Mouse (Mus musculus): ENCODE data around the gene Krtap4-13. TPM values are rescaled to one million over a fixed set of nuclear protein-coding genes. Genes with fewer than 3 reads are reported as not detected.

Gene Krtap4-13
- polyA plus RNA-seq, 1 experiment from 2014 or later = not detected

Other genes starting within 250 kb of the Krtap4-13 start
- gene Krtap3-1, start 243.3 kb downstream of the Krtap4-13 start, polyA plus RNA-seq (2014; fragmentation: Nextera tagmentation; extraction: Ambion mirVana) = not detected in 2 replicates
- gene Krtap1-5, start 228.9 kb downstream of the Krtap4-13 start, polyA plus RNA-seq (2014; fragmentation: Nextera tagmentation; extraction: Ambion mirVana) = not detected in 2 replicates
- gene Krtap1-4, start 226.2 kb downstream of the Krtap4-13 start, polyA plus RNA-seq (2014; fragmentation: Nextera tagmentation; extraction: Ambion mirVana) = not detected in 2 replicates
- gene Krtap1-3, start 218.6 kb downstream of the Krtap4-13 start, polyA plus RNA-seq (2014; fragmentation: Nextera tagmentation; extraction: Ambion mirVana) = not detected in 2 replicates
- not detected in 2 replicates for gene Krtap9-3, start 211.8 kb downstream of the Krtap4-13 start, polyA plus RNA-seq (2014; fragmentation: Nextera tagmentation; extraction: Ambion mirVana)
- gene Gm11938, start 206.6 kb downstream of the Krtap4-13 start, polyA plus RNA-seq (2014; fragmentation: Nextera tagmentation; extraction: Ambion mirVana) = not detected in 2 replicates
- not detected in 2 replicates for gene Gm11937, start 199.7 kb downstream of the Krtap4-13 start, polyA plus RNA-seq (2014; fragmentation: Nextera tagmentation; extraction: Ambion mirVana)
- not detected in 2 replicates for gene Krtap2-4, start 195.0 kb downstream of the Krtap4-13 start, polyA plus RNA-seq (2014; fragmentation: Nextera tagmentation; extraction: Ambion mirVana)
- not detected in 2 replicates for gene Gm11562, start 189.5 kb downstream of the Krtap4-13 start, polyA plus RNA-seq (2014; fragmentation: Nextera tagmentation; extraction: Ambion mirVana)
- gene Krtap4-1, start 181.7 kb downstream of the Krtap4-13 start, polyA plus RNA-seq (2014; fragmentation: Nextera tagmentation; extraction: Ambion mirVana) = not detected in 2 replicates
- not detected in 2 replicates for gene Krtap4-2, start 174.8 kb downstream of the Krtap4-13 start, polyA plus RNA-seq (2014; fragmentation: Nextera tagmentation; extraction: Ambion mirVana)
- gene Krtap4-7, start 165.8 kb downstream of the Krtap4-13 start, polyA plus RNA-seq (2014; fragmentation: Nextera tagmentation; extraction: Ambion mirVana) = not detected in 2 replicates
- not detected in 2 replicates for gene Gm11555, start 159.7 kb downstream of the Krtap4-13 start, polyA plus RNA-seq (2014; fragmentation: Nextera tagmentation; extraction: Ambion mirVana)
- gene Gm11563, start 150.9 kb downstream of the Krtap4-13 start, polyA plus RNA-seq (2014; fragmentation: Nextera tagmentation; extraction: Ambion mirVana) = not detected in 2 replicates
- not detected in 2 replicates for gene Krtap4-6, start 143.9 kb downstream of the Krtap4-13 start, polyA plus RNA-seq (2014; fragmentation: Nextera tagmentation; extraction: Ambion mirVana)
- gene Gm14190, start 119.2 kb downstream of the Krtap4-13 start, polyA plus RNA-seq (2014; fragmentation: Nextera tagmentation; extraction: Ambion mirVana) = not detected in 2 replicates
- not detected in 2 replicates for gene Gm14180, start 75.6 kb downstream of the Krtap4-13 start, polyA plus RNA-seq (2014; fragmentation: Nextera tagmentation; extraction: Ambion mirVana)
- gene Gm11595, start 37.0 kb downstream of the Krtap4-13 start, polyA plus RNA-seq (2014; fragmentation: Nextera tagmentation; extraction: Ambion mirVana) = not detected in 2 replicates
- gene Krtap4-8, start 29.2 kb downstream of the Krtap4-13 start, polyA plus RNA-seq (2014; fragmentation: Nextera tagmentation; extraction: Ambion mirVana) = not detected in 2 replicates
- gene Krtap4-9, start 24.7 kb downstream of the Krtap4-13 start, polyA plus RNA-seq (2014; fragmentation: Nextera tagmentation; extraction: Ambion mirVana) = not detected in 2 replicates
- gene Gm11596, start 16.4 kb downstream of the Krtap4-13 start, polyA plus RNA-seq (2014; fragmentation: Nextera tagmentation; extraction: Ambion mirVana) = not detected in 2 replicates
- not detected in 2 replicates for gene Gm11569, start 11.0 kb downstream of the Krtap4-13 start, polyA plus RNA-seq (2014; fragmentation: Nextera tagmentation; extraction: Ambion mirVana)
- not detected in 2 replicates for gene Gm11554, start 5.4 kb downstream of the Krtap4-13 start, polyA plus RNA-seq (2014; fragmentation: Nextera tagmentation; extraction: Ambion mirVana)
- gene Gm11564, start 5.8 kb upstream of the Krtap4-13 start, polyA plus RNA-seq (2014; fragmentation: Nextera tagmentation; extraction: Ambion mirVana) = not detected in 2 replicates
- gene 2300003K06Rik, start 28.2 kb upstream of the Krtap4-13 start, polyA plus RNA-seq (2014; fragmentation: Nextera tagmentation; extraction: Ambion mirVana) = not detected in 2 replicates
- not detected in 2 replicates for gene Krtap4-16, start 41.7 kb upstream of the Krtap4-13 start, polyA plus RNA-seq (2014; fragmentation: Nextera tagmentation; extraction: Ambion mirVana)
- gene Gm11568, start 48.0 kb upstream of the Krtap4-13 start, polyA plus RNA-seq (2014; fragmentation: Nextera tagmentation; extraction: Ambion mirVana) = not detected in 2 replicates
- gene Gm11559, start 54.6 kb upstream of the Krtap4-13 start, polyA plus RNA-seq (2014; fragmentation: Nextera tagmentation; extraction: Ambion mirVana) = not detected in 2 replicates
- not detected in 2 replicates for gene Krtap9-1, start 63.5 kb upstream of the Krtap4-13 start, polyA plus RNA-seq (2014; fragmentation: Nextera tagmentation; extraction: Ambion mirVana)
- not detected in 2 replicates for gene Gm11567, start 69.3 kb upstream of the Krtap4-13 start, polyA plus RNA-seq (2014; fragmentation: Nextera tagmentation; extraction: Ambion mirVana)
- gene Krtap31-1, start 98.0 kb upstream of the Krtap4-13 start, polyA plus RNA-seq (2014; fragmentation: Nextera tagmentation; extraction: Ambion mirVana) = not detected in 2 replicates
- not detected in 2 replicates for gene Gm11565, start 104.9 kb upstream of the Krtap4-13 start, polyA plus RNA-seq (2014; fragmentation: Nextera tagmentation; extraction: Ambion mirVana)
- not detected in 2 replicates for gene Krtap31-2, start 126.4 kb upstream of the Krtap4-13 start, polyA plus RNA-seq (2014; fragmentation: Nextera tagmentation; extraction: Ambion mirVana)
- not detected in 2 replicates for gene Krtap9-5, start 138.6 kb upstream of the Krtap4-13 start, polyA plus RNA-seq (2014; fragmentation: Nextera tagmentation; extraction: Ambion mirVana)
- not detected in 2 replicates for gene Krtap29-1, start 169.2 kb upstream of the Krtap4-13 start, polyA plus RNA-seq (2014; fragmentation: Nextera tagmentation; extraction: Ambion mirVana)
- gene Krtap16-1, start 176.7 kb upstream of the Krtap4-13 start, polyA plus RNA-seq (2014; fragmentation: Nextera tagmentation; extraction: Ambion mirVana) = not detected in 2 replicates
- not detected in 2 replicates for gene Krtap17-1, start 184.1 kb upstream of the Krtap4-13 start, polyA plus RNA-seq (2014; fragmentation: Nextera tagmentation; extraction: Ambion mirVana)
- not detected in 2 replicates for gene Krt33a, start 206.3 kb upstream of the Krtap4-13 start, polyA plus RNA-seq (2014; fragmentation: Nextera tagmentation; extraction: Ambion mirVana)
- not detected in 2 replicates for gene Krt33b, start 220.0 kb upstream of the Krtap4-13 start, polyA plus RNA-seq (2014; fragmentation: Nextera tagmentation; extraction: Ambion mirVana)
- gene Krt34, start 231.7 kb upstream of the Krtap4-13 start, polyA plus RNA-seq (2014; fragmentation: Nextera tagmentation; extraction: Ambion mirVana) = not detected in 2 replicates
- not detected in 2 replicates for gene Krt31, start 240.7 kb upstream of the Krtap4-13 start, polyA plus RNA-seq (2014; fragmentation: Nextera tagmentation; extraction: Ambion mirVana)

Measured in midbrain, embryonic 11.5 days (tissue).